Comparison of ENCODE assay signal across 8 mouse cellular contexts in the genomic region with DNA sequence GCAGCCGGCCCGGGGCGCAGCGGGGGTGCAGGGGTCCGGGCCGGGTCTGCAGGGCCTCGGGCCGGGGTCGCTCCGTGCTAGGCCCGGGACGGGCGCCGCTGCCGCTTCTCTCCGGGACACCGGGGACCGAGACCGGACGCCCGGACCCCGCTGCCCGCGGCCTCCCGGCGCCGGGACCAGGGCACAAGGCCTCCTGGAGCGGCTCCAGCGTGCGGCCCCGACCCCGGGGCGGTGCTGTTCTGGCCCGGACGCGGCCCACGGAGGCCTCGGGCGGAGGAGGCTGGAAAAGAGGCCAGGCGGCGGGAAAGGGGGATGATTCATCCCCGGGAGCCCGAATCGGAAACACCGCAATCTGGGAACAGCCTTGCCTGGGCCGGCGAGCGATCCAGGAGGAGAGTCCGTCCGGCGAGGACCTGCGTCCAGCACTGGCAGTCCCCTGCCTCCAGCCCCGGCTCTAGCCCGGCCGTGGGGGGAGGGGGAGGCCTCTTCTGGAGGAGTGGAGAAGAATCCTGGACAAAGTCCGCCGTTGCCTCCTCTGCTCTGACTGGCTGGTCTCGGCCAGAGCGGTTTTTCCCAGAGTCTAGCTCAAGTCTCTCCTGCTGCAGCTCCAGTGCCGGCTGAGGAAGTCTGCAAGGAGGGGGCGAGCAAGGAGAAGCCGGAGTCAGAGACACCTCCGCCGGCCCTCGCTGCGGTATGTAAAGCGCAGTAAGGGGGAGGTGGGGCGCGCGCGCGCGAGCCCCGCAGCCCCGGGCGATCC. TPM values are rescaled to one million over a fixed set of nuclear protein-coding genes. Genes with fewer than 3 reads are reported as not detected.
DNase-seq lines count a peak whose midpoint lies in the region; ATAC-seq and TF ChIP-seq lines count a peak whose summit lies in the region.

No protein-coding gene starts in this region.

- ATAC-seq in frontal cortex, adult (ENCODE audit: low TSS enrichment) = peak; percentile 14; the same call in 1 of the 2 replicates
- peak; percentile 55 for ATAC-seq in intestine, postnatal 0 days
- ATAC-seq in liver, postnatal 0 days = peak; percentile 3; the same call in 1 of the 2 replicates

- no peak for DNase-seq in frontal cortex, postnatal 25 days (ENCODE audit: low spot score in 2 of 2)
- peak; percentile 61 for DNase-seq in brain, adult 2 months (ENCODE audit: low read depth, low spot score)
- DNase-seq in gastrocnemius, postnatal 36 days = peak; percentile 45 to 57
- DNase-seq in liver, postnatal 0 days = peak; percentile 70
- peak; percentile 48 for DNase-seq in right cerebral cortex, postnatal 14 days
- DNase-seq in c-Kit-positive CD71-positive TER-119-positive erythroid progenitor cells, embryonic 14.5 days (ENCODE audit: low spot score) = no peak

- peak overlapping the region; percentile 60 for H3K9ac ChIP-seq in intestine, postnatal 0 days (ENCODE audit: low read depth, low read length)
- H3K9ac ChIP-seq in liver, postnatal 0 days (replicated peaks) = peak overlapping the region; percentile 52

- H3K4me2 ChIP-seq in intestine, postnatal 0 days (replicated peaks; ENCODE audit: low read depth) = peak overlapping the region; percentile 96
- peak overlapping the region; percentile 79 for H3K4me2 ChIP-seq in liver, postnatal 0 days (ENCODE audit: low read depth, low read length)

- peak overlapping the region; percentile 68 for H3K4me3 ChIP-seq in intestine, postnatal 0 days (ENCODE audit: low read depth, low read length)
- H3K4me3 ChIP-seq in liver, postnatal 0 days (ENCODE audit: low read depth, low read length) = peak overlapping the region; percentile 43

- no peak for TF ChIP-seq CTCF in intestine, postnatal 0 days (IDR thresholded peaks at IDR 0.05; ENCODE audit: low read depth)
- TF ChIP-seq CTCF in liver, postnatal 0 days (IDR thresholded peaks at IDR 0.05; ENCODE audit: low read depth) = no peak

- no peak for TF ChIP-seq EP300 in liver, postnatal 0 days (IDR thresholded peaks at IDR 0.05; ENCODE audit: low read depth)

- WGBS in intestine, postnatal 0 days = 1% methylated on average over 73 of the region's 76 CpGs
- 2% methylated on average over 75 of the region's 76 CpGs for WGBS in liver, postnatal 0 days (ENCODE audit: insufficient replicate concordance)

- H3K27me3 ChIP-seq in intestine, postnatal 0 days (replicated peaks; ENCODE audit: control insufficient read depth, insufficient read depth, low read length) = peaks cover 28% of the 10 kb centered on the region
- H3K27me3 ChIP-seq in liver, postnatal 0 days (ENCODE audit: insufficient read depth, low read length) = peaks cover 58% of the 10 kb centered on the region

- intact Hi-C loops in gastrocnemius, postnatal 36 days (cut with DNase I) = no loop called here

- peaks cover 22% of the 10 kb centered on the region for H3K36me3 ChIP-seq in intestine, postnatal 0 days (ENCODE audit: control insufficient read depth, insufficient read depth)
- peaks cover 30% of the 10 kb centered on the region for H3K36me3 ChIP-seq in liver, postnatal 0 days (replicated peaks; ENCODE audit: insufficient read depth, low read length)

- peak overlapping the region; percentile 55 for H3K27ac ChIP-seq in intestine, postnatal 0 days (ENCODE audit: low read depth, low read length)
- H3K27ac ChIP-seq in liver, postnatal 0 days (ENCODE audit: low read depth) = peak overlapping the region; percentile 69

- peaks cover 5% of the 10 kb centered on the region for H3K4me1 ChIP-seq in intestine, postnatal 0 days (replicated peaks; ENCODE audit: control insufficient read depth, insufficient read depth, low read length)
- peaks cover 34% of the 10 kb centered on the region for H3K4me1 ChIP-seq in liver, postnatal 0 days (ENCODE audit: insufficient read depth)

- no peaks in the 10 kb centered on the region for H3K9me3 ChIP-seq in intestine, postnatal 0 days (ENCODE audit: control insufficient read depth)
- H3K9me3 ChIP-seq in liver, postnatal 0 days (ENCODE audit: low read length) = no peaks in the 10 kb centered on the region

RNA-seq across cellular contexts. Expression of a gene that starts 0.8 kb away (rescaled TPM):
- 1 to 10 TPM; 1.5 to 2.2 TPM for total RNA-seq in gastrocnemius, postnatal 36 days (2021)
- polyA plus RNA-seq in intestine, postnatal 0 days (2015; fragmentation: Nextera tagmentation; extraction: Ambion mirVana) = 1.3 and 1.7 TPM in 2 replicates
- 0.18 and 0.31 TPM in 2 replicates for polyA plus RNA-seq in liver, postnatal 0 days (2015; fragmentation: Nextera tagmentation; extraction: Ambion mirVana)

RNA-seq across cellular contexts. Expression of a gene that starts 47.4 kb away (rescaled TPM):
- 10 to 100 TPM; 27.8 to 28.4 TPM for total RNA-seq in gastrocnemius, postnatal 36 days (2021)
- polyA plus RNA-seq in intestine, postnatal 0 days (2015; fragmentation: Nextera tagmentation; extraction: Ambion mirVana) = 36.2 and 38.3 TPM in 2 replicates
- polyA plus RNA-seq in liver, postnatal 0 days (2015; fragmentation: Nextera tagmentation; extraction: Ambion mirVana) = 35.0 and 37.5 TPM in 2 replicates

Comparison
In these comparisons a context has a peak if more than half of its experiments do, and no peak if none do; other contexts are left out.
1. ATAC-seq: peak in every context shown above with its lines; median percentile 55 in intestine, postnatal 0 days; 14 in frontal cortex, adult; 3 in liver, postnatal 0 days.
2. DNase-seq: peak in brain, adult 2 months (single experiment), gastrocnemius, postnatal 36 days (2 of 2), liver, postnatal 0 days (single experiment) and right cerebral cortex, postnatal 14 days (single experiment); none in frontal cortex, postnatal 25 days (0 of 2) and c-Kit-positive CD71-positive TER-119-positive erythroid progenitor cells, embryonic 14.5 days (single experiment).